Mouse (Mus musculus) heart, embryonic 14.5 days (tissue): ENCODE results near the gene Pkd2. TPM values are rescaled to one million over a fixed set of nuclear protein-coding genes. Genes with fewer than 3 reads are reported as not detected.

Experiments
- ATAC-seq: fragments of 200-750 bp; cut with Nextera tagmentation; 2 replicates; pipeline ENCODE4 v1.8.0; 2017; ENCODE audit warnings: low read depth, moderate TSS enrichment; ENCODE audit not compliant: insufficient number of reproducible peaks, insufficient read depth, low FRiP score
- H3K27ac ChIP-seq, 2 experiments: fragments of 200-500 bp in 1 of 2; fragments of 300-500 bp in 1 of 2; sonication (generic) in 1 of 2; replicated peaks in 1 of 2; 2 replicates each; pipeline ENCODE4 v1.5.1; 2012 to 2014; ENCODE audit warnings: low read depth in 2 of 2, low read length in 2 of 2, control low read depth in 1 of 2, mild to moderate bottlenecking in 1 of 2, mixed read lengths in 1 of 2; ENCODE audit not compliant: control insufficient read depth in 1 of 2, insufficient read depth in 1 of 2
- H3K27me3 ChIP-seq: fragments of 300-500 bp; sonication (generic); 2 replicates; pipeline ENCODE4 v1.6.1; 2014; ENCODE audit warnings: mild to moderate bottlenecking, low read length, control low read depth; ENCODE audit not compliant: control insufficient read depth, insufficient read depth
- H3K36me3 ChIP-seq: fragments of 300-500 bp; sonication (generic); 2 replicates; pipeline ENCODE4 v1.6.1; 2014; ENCODE audit warnings: mild to moderate bottlenecking, control low read depth, low read length, mixed read lengths; ENCODE audit not compliant: control insufficient read depth, insufficient read depth
- H3K4me1 ChIP-seq, 2 experiments: fragments of 200-500 bp in 1 of 2; fragments of 300-500 bp in 1 of 2; sonication (generic) in 1 of 2; 2 replicates each; pipeline ENCODE4 v1.6.1; 2012 to 2014; ENCODE audit warnings: low read length in 2 of 2, control low read depth in 1 of 2, mixed read lengths in 1 of 2; ENCODE audit not compliant: control insufficient read depth in 2 of 2, insufficient read depth in 2 of 2
- H3K4me2 ChIP-seq: fragments of 300-500 bp; sonication (generic); 2 replicates; pipeline ENCODE4 v1.6.1; 2014; ENCODE audit warnings: mild to moderate bottlenecking, low read length
- H3K4me3 ChIP-seq, 2 experiments: fragments of 200-500 bp in 1 of 2; fragments of 300-500 bp in 1 of 2; sonication (generic) in 1 of 2; 2 replicates each; pipeline ENCODE4 v1.5.1; 2012 to 2014; ENCODE audit warnings: low read length in 2 of 2, mild to moderate bottlenecking in 2 of 2, control low read depth in 1 of 2, low read depth in 1 of 2, moderate library complexity in 1 of 2; ENCODE audit not compliant: control insufficient read depth in 1 of 2, insufficient read depth in 1 of 2
- H3K9ac ChIP-seq: fragments of 300-500 bp; sonication (generic); 2 replicates; pipeline ENCODE4 v1.6.1; 2014; ENCODE audit warnings: mild to moderate bottlenecking, low read length
- H3K9me3 ChIP-seq: fragments of 300-500 bp; sonication (generic); 2 replicates; pipeline ENCODE4 v1.6.1; 2016; ENCODE audit warnings: low read length, control low read depth; ENCODE audit not compliant: control insufficient read depth
- WGBS: fragments of 180-500 bp; shearing (Covaris S2); extraction: QIAGEN DNeasy Blood & Tissue Kit; methylation state at CpG from one replicate; pipeline ENCODE4 v1.1.7; 2014; 5-methylcytosine and 5-hydroxymethylcytosine counted together
- polyA plus RNA-seq: library from polyadenylated mRNA; unstranded; fragments of >200 nt; fragmentation: Nextera tagmentation; extraction: Ambion mirVana; gene quantifications from 2 replicates; pipeline ENCODE4 v1.2.1, GENCODE M21; 2014

Gene Pkd2
- polyA plus RNA-seq = 14.6 and 15.3 TPM in 2 replicates

GRCm38 (mm10) chr5:104458832-104459705 is at the start of gene Pkd2:
Gene Pkd2 (plus strand): TSS chr5:104459450.
- Histone ChIP-seq H3K4me2 (peak within 1 kb of the TSS; percentile 84), H3K4me3 (peak within 1 kb of the TSS; percentile 92 to 93)

GRCm38 (mm10) chr5:104415999-104416398 is 43.3 kb upstream of the Pkd2 start:
- Histone ChIP-seq H3K9ac (no peak overlapping the region), H3K9me3 (no peaks in the 10 kb centered on the region), H3K36me3 (no peaks in the 10 kb centered on the region), H3K4me2 (no peak overlapping the region), H3K4me1 (no peaks in the 10 kb centered on the region), H3K27ac (no peak overlapping the region), H3K4me3 (no peak overlapping the region), H3K27me3 (no peaks in the 10 kb centered on the region)
- 82% methylated on average over 2 of the region's 2 CpGs for WGBS
- ATAC-seq = no peak

More at GRCm38 (mm10) chr5:104458832-104459705, at the start of gene Pkd2:
- Histone ChIP-seq H3K27ac (peak within 1 kb of the TSS; percentile 82 to 95), H3K4me1 (peaks cover 0 to 9% of the 10 kb centered on the region in 2 experiments; a peak in 2 of 4 replicates), H3K36me3 (peaks cover 7% of the 10 kb centered on the region; the same call in 1 of the 2 replicates), H3K9me3 (0 out of 2 replicates have a peak, but pooled peaks cover 3% of the 10 kb centered on the region), H3K9ac (peak within 1 kb of the TSS; percentile 97), H3K27me3 (no peaks in the 10 kb centered on the region)
- WGBS = 13% methylated on average over 40 of the region's 46 CpGs
- ATAC-seq = peak; percentile 86

- Histone ChIP-seq H3K4me1 (no peaks in the 10 kb centered on the region), H3K9ac (no peak overlapping the region), H3K27ac (no peak overlapping the region), H3K9me3 (no peaks in the 10 kb centered on the region), H3K4me2 (no peak overlapping the region), H3K27me3 (no peaks in the 10 kb centered on the region), H3K4me3 (no peak overlapping the region), H3K36me3 (no peaks in the 10 kb centered on the region)
- WGBS = 66% methylated on average over 3 of the region's 3 CpGs
- ATAC-seq = no peak
Measured at GRCm38 (mm10) chr5:104417028-104417427, 42.2 kb upstream of the Pkd2 start.

- Histone ChIP-seq H3K36me3 (no peaks in the 10 kb centered on the region), H3K9ac (no peak overlapping the region), H3K9me3 (no peaks in the 10 kb centered on the region), H3K27ac (no peak overlapping the region), H3K27me3 (no peaks in the 10 kb centered on the region), H3K4me1 (no peaks in the 10 kb centered on the region), H3K4me3 (no peak overlapping the region), H3K4me2 (no peak overlapping the region)
- no peak for ATAC-seq
- 93% methylated on average over 1 of the region's 1 CpGs for WGBS
Measured at GRCm38 (mm10) chr5:104417721-104418120, 41.5 kb upstream of the Pkd2 start.

- Histone ChIP-seq H3K9me3 (no peaks in the 10 kb centered on the region), H3K9ac (no peak overlapping the region), H3K36me3 (no peaks in the 10 kb centered on the region), H3K4me3 (no peak overlapping the region), H3K27ac (no peak overlapping the region), H3K4me2 (no peak overlapping the region), H3K27me3 (no peaks in the 10 kb centered on the region), H3K4me1 (no peaks in the 10 kb centered on the region)
- WGBS = 69% methylated on average over 2 of the region's 2 CpGs
- no peak for ATAC-seq
Measured at GRCm38 (mm10) chr5:104422039-104422438, 37.2 kb upstream of the Pkd2 start.

- Histone ChIP-seq H3K36me3 (no peaks in the 10 kb centered on the region), H3K27ac (no peak overlapping the region), H3K9ac (no peak overlapping the region), H3K4me1 (no peaks in the 10 kb centered on the region), H3K9me3 (no peaks in the 10 kb centered on the region), H3K4me2 (no peak overlapping the region), H3K4me3 (no peak overlapping the region), H3K27me3 (no peaks in the 10 kb centered on the region)
- no peak for ATAC-seq
- WGBS = 92% methylated on average over 3 of the region's 3 CpGs
Measured at GRCm38 (mm10) chr5:104423861-104424260, 35.4 kb upstream of the Pkd2 start.

GRCm38 (mm10) chr5:104425949-104426348 is 33.3 kb upstream of the Pkd2 start:
- WGBS = 56% methylated on average over 8 of the region's 8 CpGs
- ATAC-seq = no peak
- Histone ChIP-seq H3K4me1 (no peaks in the 10 kb centered on the region), H3K9me3 (no peaks in the 10 kb centered on the region), H3K4me3 (no peak overlapping the region), H3K9ac (no peak overlapping the region), H3K36me3 (no peaks in the 10 kb centered on the region), H3K4me2 (no peak overlapping the region), H3K27ac (no peak overlapping the region), H3K27me3 (no peaks in the 10 kb centered on the region)
